Mouse (Mus musculus) hindbrain, embryonic 12.5 days (tissue): ENCODE measurements at regions not wholly inside any gene's neighbourhood (a gene's known extent, or its start where the extent isn't known, plus 50 kb on each side); places are given as distances from the start of the nearest gene placed in this dataset.

Experiments used
- ATAC-seq: fragments of 200-750 bp; cut with Nextera tagmentation; 2 replicates; pipeline ENCODE4 v1.8.0; 2017; ENCODE audit warnings: moderate TSS enrichment; ENCODE audit not compliant: low FRiP score
- H3K27ac ChIP-seq: fragments of 300-500 bp; sonication (generic); 2 replicates; pipeline ENCODE4 v1.5.1; 2016; ENCODE audit warnings: mild to moderate bottlenecking
- H3K27me3 ChIP-seq: fragments of 300-500 bp; sonication (generic); 2 replicates; pipeline ENCODE4 v1.6.1; 2016; ENCODE audit warnings: mild to moderate bottlenecking
- H3K36me3 ChIP-seq: fragments of 300-500 bp; sonication (generic); 2 replicates; pipeline ENCODE4 v1.6.1; 2016; ENCODE audit warnings: mild to moderate bottlenecking
- H3K4me1 ChIP-seq: fragments of 300-500 bp; sonication (generic); 2 replicates; pipeline ENCODE4 v1.6.1; 2016
- H3K4me2 ChIP-seq: fragments of 300-500 bp; sonication (generic); replicated peaks from 2 replicates; pipeline ENCODE4 v1.6.1; 2016; ENCODE audit warnings: mild to moderate bottlenecking
- H3K4me3 ChIP-seq: fragments of 300-500 bp; sonication (generic); 2 replicates; pipeline ENCODE4 v1.5.1; 2016; ENCODE audit warnings: mild to moderate bottlenecking
- H3K9ac ChIP-seq: fragments of 300-500 bp; sonication (generic); 2 replicates; pipeline ENCODE4 v1.6.1; 2016; ENCODE audit warnings: mild to moderate bottlenecking, moderate library complexity
- H3K9me3 ChIP-seq: fragments of 300-500 bp; sonication (generic); replicated peaks from 2 replicates; pipeline ENCODE4 v1.6.1; 2016; ENCODE audit warnings: mild to moderate bottlenecking
- WGBS: fragments of 180-500 bp; shearing (Covaris S2); methylation state at CpG from one replicate; pipeline ENCODE4 v1.1.7; 2016; 5-methylcytosine and 5-hydroxymethylcytosine counted together

- Histone ChIP-seq H3K27ac (no peak overlapping the region), H3K27me3 (no peaks in the 10 kb centered on the region), H3K4me2 (no peak overlapping the region), H3K4me1 (peaks cover 6% of the 10 kb centered on the region), H3K9ac (no peak overlapping the region), H3K9me3 (no peaks in the 10 kb centered on the region), H3K36me3 (no peaks in the 10 kb centered on the region), H3K4me3 (no peak overlapping the region)
- WGBS: 68% methylated on average over 8 of the region's 8 CpGs
- no peak for ATAC-seq
These were observed 83.8 kb downstream of the Gm10260 start for GRCm38 (mm10) chr13:97676536-97677048.

DNA sequence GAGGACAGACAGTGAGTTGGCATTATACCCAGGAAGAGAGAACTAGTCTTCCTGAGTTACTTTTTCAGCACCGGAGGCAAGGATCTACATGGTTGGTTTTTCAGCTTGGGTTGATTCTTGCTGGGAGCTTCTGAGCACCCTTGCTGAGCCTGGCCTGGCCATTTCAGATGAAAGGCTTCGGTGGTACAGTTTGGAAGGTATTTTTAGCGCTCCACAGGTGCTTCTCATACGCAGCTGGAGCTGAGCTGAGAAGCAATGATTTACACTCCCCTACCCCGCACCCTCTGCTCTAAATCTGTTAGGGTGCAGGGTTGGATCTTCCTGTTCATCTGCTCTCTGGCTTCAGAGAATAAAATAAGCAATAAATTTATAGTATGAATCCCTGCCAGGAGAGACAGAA lies 87.3 kb downstream of the Gm10260 start:
- H3K9ac ChIP-seq: no peak overlapping the region
- no peak overlapping the region for H3K4me3 ChIP-seq
- no peaks in the 10 kb centered on the region for H3K9me3 ChIP-seq
- 83% methylated on average over 5 of the region's 5 CpGs for WGBS
- H3K27me3 ChIP-seq: no peaks in the 10 kb centered on the region
- H3K36me3 ChIP-seq: no peaks in the 10 kb centered on the region
- no peak overlapping the region for H3K4me2 ChIP-seq
- H3K4me1 ChIP-seq: peaks cover 15% of the 10 kb centered on the region
- no peak overlapping the region for H3K27ac ChIP-seq
- no peak for ATAC-seq

- Histone ChIP-seq H3K4me1 (peaks cover 15% of the 10 kb centered on the region), H3K4me3 (no peak overlapping the region), H3K9me3 (no peaks in the 10 kb centered on the region), H3K27me3 (no peaks in the 10 kb centered on the region), H3K36me3 (no peaks in the 10 kb centered on the region), H3K4me2 (no peak overlapping the region), H3K27ac (no peak overlapping the region), H3K9ac (no peak overlapping the region)
- 60% methylated on average over 7 of the region's 7 CpGs for WGBS
- no peak for ATAC-seq
These were observed 88.3 kb downstream of the Gm10260 start for GRCm38 (mm10) chr13:97672038-97672675.

- 83% methylated on average over 8 of the region's 8 CpGs for WGBS
- no peak overlapping the region for H3K9ac ChIP-seq
- ATAC-seq: no peak
- no peak overlapping the region for H3K4me3 ChIP-seq
- no peak overlapping the region for H3K27ac ChIP-seq
- H3K9me3 ChIP-seq: no peaks in the 10 kb centered on the region
- H3K27me3 ChIP-seq: no peaks in the 10 kb centered on the region
- no peak overlapping the region for H3K4me2 ChIP-seq
- H3K4me1 ChIP-seq: peaks cover 15% of the 10 kb centered on the region
- H3K36me3 ChIP-seq: no peaks in the 10 kb centered on the region
These were observed 91.1 kb downstream of the Gm10260 start for GRCm38 (mm10) chr13:97669366-97669765.

DNA sequence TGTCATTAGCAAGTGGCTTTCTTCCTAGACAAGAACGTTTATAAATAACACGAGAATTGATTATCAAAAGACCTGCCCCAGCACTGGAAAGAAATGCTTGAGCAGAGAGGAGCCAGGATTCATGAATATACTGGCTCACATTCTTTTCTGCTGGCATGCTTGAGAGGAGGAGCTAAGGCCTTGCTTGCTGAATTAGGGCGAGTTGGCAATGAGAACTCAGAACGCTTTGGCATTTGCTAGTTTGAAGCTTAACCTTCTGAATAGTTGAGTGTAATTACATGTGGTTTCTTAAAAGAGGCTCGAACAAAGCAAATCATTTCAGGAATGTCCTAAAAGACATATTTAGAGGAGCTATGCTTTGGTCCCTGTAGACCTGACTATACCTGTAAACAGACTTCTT lies 91.5 kb downstream of the Gm10260 start:
- peak overlapping the region; percentile 17; the same call in 1 of the 2 replicates for H3K27ac ChIP-seq

GRCm38 (mm10) chr13:97667313-97667712 lies 93.1 kb downstream of the Gm10260 start:
- Histone ChIP-seq H3K4me2 (no peak overlapping the region), H3K9ac (no peak overlapping the region), H3K4me1 (peaks cover 13% of the 10 kb centered on the region), H3K4me3 (no peak overlapping the region), H3K27me3 (no peaks in the 10 kb centered on the region), H3K27ac (no peak overlapping the region), H3K9me3 (no peaks in the 10 kb centered on the region), H3K36me3 (no peaks in the 10 kb centered on the region)
- 88% methylated on average over 7 of the region's 7 CpGs for WGBS
- no peak for ATAC-seq

More for the DNA sequence above, 91.5 kb downstream of the Gm10260 start:
- Histone ChIP-seq H3K4me2 (no peak overlapping the region), H3K4me3 (no peak overlapping the region), H3K27me3 (no peaks in the 10 kb centered on the region), H3K4me1 (peaks cover 15% of the 10 kb centered on the region), H3K9ac (no peak overlapping the region), H3K9me3 (no peaks in the 10 kb centered on the region), H3K36me3 (no peaks in the 10 kb centered on the region)
- no peak for ATAC-seq
- WGBS: 64% methylated on average over 5 of the region's 5 CpGs

GRCm38 (mm10) chr13:97666761-97667160 lies 93.7 kb downstream of the Gm10260 start:
- no peak overlapping the region for H3K4me3 ChIP-seq
- H3K9ac ChIP-seq: no peak overlapping the region
- ATAC-seq: no peak
- WGBS: 91% methylated on average over 4 of the region's 4 CpGs
- H3K9me3 ChIP-seq: no peaks in the 10 kb centered on the region
- no peak overlapping the region for H3K27ac ChIP-seq
- H3K4me2 ChIP-seq: no peak overlapping the region
- peaks cover 9% of the 10 kb centered on the region; the same call in 1 of the 2 replicates for H3K4me1 ChIP-seq
- H3K27me3 ChIP-seq: no peaks in the 10 kb centered on the region
- no peaks in the 10 kb centered on the region for H3K36me3 ChIP-seq

- ATAC-seq: no peak
- peaks cover 13% of the 10 kb centered on the region; the same call in 1 of the 2 replicates for H3K4me1 ChIP-seq
- no peak overlapping the region for H3K4me3 ChIP-seq
- H3K36me3 ChIP-seq: no peaks in the 10 kb centered on the region
- H3K9ac ChIP-seq: no peak overlapping the region
- no peaks in the 10 kb centered on the region for H3K9me3 ChIP-seq
- 91% methylated on average over 1 of the region's 1 CpGs for WGBS
- no peak overlapping the region for H3K4me2 ChIP-seq
- H3K27me3 ChIP-seq: no peaks in the 10 kb centered on the region
- H3K27ac ChIP-seq: no peak overlapping the region
These were observed 95.2 kb downstream of the Gm10260 start for GRCm38 (mm10) chr13:97665226-97665625.

- H3K36me3 ChIP-seq: no peaks in the 10 kb centered on the region
- ATAC-seq: no peak
- H3K4me2 ChIP-seq: no peak overlapping the region
- no peak overlapping the region for H3K4me3 ChIP-seq
- no peaks in the 10 kb centered on the region for H3K9me3 ChIP-seq
- no peak overlapping the region for H3K27ac ChIP-seq
- peaks cover 4% of the 10 kb centered on the region; the same call in 1 of the 2 replicates for H3K4me1 ChIP-seq
- no peaks in the 10 kb centered on the region for H3K27me3 ChIP-seq
- 60% methylated on average over 8 of the region's 8 CpGs for whole genome bisulfite sequencing
- H3K9ac ChIP-seq: no peak overlapping the region
These were observed 97.7 kb downstream of the Gm10260 start for GRCm38 (mm10) chr13:97662741-97663140.

DNA sequence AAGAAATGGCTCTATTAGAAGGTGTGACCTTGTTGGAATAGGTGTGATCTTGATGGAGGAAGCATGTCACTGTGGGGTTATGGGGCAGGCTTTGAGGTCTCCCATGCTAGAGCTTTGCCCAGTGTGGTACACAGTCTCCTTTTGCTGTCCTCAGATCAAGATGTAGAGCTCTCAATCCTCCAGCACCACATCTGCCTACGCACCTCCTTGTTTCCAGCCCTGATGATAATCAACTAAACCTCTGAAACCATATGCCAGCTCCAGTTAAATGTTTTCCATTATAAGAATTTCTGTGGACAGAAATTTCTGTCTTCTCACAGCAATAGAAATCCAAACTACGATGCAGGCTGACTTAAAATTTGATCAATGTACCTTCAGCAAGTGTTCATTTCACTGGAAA lies 103.8 kb downstream of the Gm10260 start:
- H3K27ac ChIP-seq: no peak overlapping the region
- ATAC-seq: no peak
- H3K27me3 ChIP-seq: no peaks in the 10 kb centered on the region
- no peaks in the 10 kb centered on the region for H3K9me3 ChIP-seq
- H3K4me3 ChIP-seq: no peak overlapping the region
- H3K9ac ChIP-seq: no peak overlapping the region
- 95% methylated on average over 2 of the region's 2 CpGs for WGBS
- no peaks in the 10 kb centered on the region for H3K36me3 ChIP-seq
- H3K4me2 ChIP-seq: no peak overlapping the region
- 0 out of 2 replicates have a peak, but pooled peaks cover 4% of the 10 kb centered on the region for H3K4me1 ChIP-seq

- Histone ChIP-seq H3K27ac (no peak overlapping the region), H3K9ac (no peak overlapping the region), H3K9me3 (no peaks in the 10 kb centered on the region), H3K4me3 (no peak overlapping the region), H3K4me1 (no peaks in the 10 kb centered on the region), H3K4me2 (no peak overlapping the region), H3K27me3 (no peaks in the 10 kb centered on the region), H3K36me3 (no peaks in the 10 kb centered on the region)
- 99% methylated on average over 9 of the region's 9 CpGs for WGBS
- ATAC-seq: no peak
These were observed 108.2 kb downstream of the Gm10260 start for GRCm38 (mm10) chr13:97652279-97652678.

GRCm38 (mm10) chr13:97651761-97652160 lies 108.7 kb downstream of the Gm10260 start:
- no peak overlapping the region for H3K27ac ChIP-seq
- H3K9ac ChIP-seq: no peak overlapping the region
- H3K27me3 ChIP-seq: no peaks in the 10 kb centered on the region
- ATAC-seq: no peak
- H3K4me3 ChIP-seq: no peak overlapping the region
- H3K4me1 ChIP-seq: no peaks in the 10 kb centered on the region
- no peaks in the 10 kb centered on the region for H3K9me3 ChIP-seq
- no peaks in the 10 kb centered on the region for H3K36me3 ChIP-seq
- H3K4me2 ChIP-seq: no peak overlapping the region
- 85% methylated on average over 9 of the region's 9 CpGs for WGBS

DNA sequence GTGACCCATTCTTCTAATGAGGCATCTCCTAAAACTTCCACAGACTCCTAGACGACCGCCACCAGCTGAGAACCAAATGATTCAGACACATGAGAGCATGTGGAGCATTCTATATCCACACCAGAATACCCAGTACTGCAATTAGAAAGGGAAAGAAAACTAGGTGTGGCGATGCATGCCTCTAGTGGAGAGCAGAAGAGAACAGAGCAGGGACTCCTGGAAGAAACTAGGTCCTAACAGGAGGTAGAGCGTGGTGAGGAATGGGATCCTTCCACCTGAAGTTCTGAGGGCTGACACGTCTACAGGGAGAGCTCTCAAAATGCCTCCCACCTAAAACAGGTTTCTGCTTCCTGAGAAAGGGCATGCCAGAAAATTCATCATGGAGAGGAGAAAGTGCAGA lies 109.3 kb downstream of the Gm10260 start:
- no peak overlapping the region for H3K27ac ChIP-seq
- no peaks in the 10 kb centered on the region for H3K36me3 ChIP-seq
- no peak overlapping the region for H3K4me2 ChIP-seq
- no peak overlapping the region for H3K4me3 ChIP-seq
- ATAC-seq: no peak
- no peaks in the 10 kb centered on the region for H3K9me3 ChIP-seq
- 88% methylated on average over 5 of the region's 5 CpGs for WGBS
- no peaks in the 10 kb centered on the region for H3K27me3 ChIP-seq
- no peak overlapping the region for H3K9ac ChIP-seq
- no peaks in the 10 kb centered on the region for H3K4me1 ChIP-seq
